Mouse (Mus musculus) limb, embryonic 12.5 days (tissue): ENCODE measurements around the gene Gm4763. TPM values are rescaled to one million over a fixed set of nuclear protein-coding genes. Genes with fewer than 3 reads are reported as not detected.
"Not testable (repeated sequence)": the region's sequence is repeated elsewhere in the genome, so short reads cannot be mapped to it uniquely, and the experiment has no call there.

Experiments used
- ATAC-seq: fragments of 200-750 bp; cut with Nextera tagmentation; 2 replicates; pipeline ENCODE4 v1.8.0; 2017; ENCODE audit warnings: low read depth, moderate TSS enrichment; ENCODE audit not compliant: insufficient number of reproducible peaks, insufficient read depth, low FRiP score, low TSS enrichment
- H3K27ac ChIP-seq: fragments of 300-500 bp; sonication (generic); 2 replicates; pipeline ENCODE4 v1.5.1; 2016; ENCODE audit warnings: mild to moderate bottlenecking, moderate library complexity
- H3K27me3 ChIP-seq: fragments of 300-500 bp; sonication (generic); 2 replicates; pipeline ENCODE4 v1.6.1; 2016; ENCODE audit warnings: mild to moderate bottlenecking, moderate library complexity
- H3K36me3 ChIP-seq: fragments of 300-500 bp; sonication (generic); 2 replicates; pipeline ENCODE4 v1.6.1; 2016; ENCODE audit warnings: mild to moderate bottlenecking, moderate library complexity
- H3K4me1 ChIP-seq: fragments of 300-500 bp; sonication (generic); replicated peaks from 2 replicates; pipeline ENCODE4 v1.6.1; 2016
- H3K4me2 ChIP-seq: fragments of 300-500 bp; sonication (generic); 2 replicates; pipeline ENCODE4 v1.6.1; 2016; ENCODE audit warnings: mild to moderate bottlenecking, moderate library complexity
- H3K4me3 ChIP-seq: fragments of 300-500 bp; sonication (generic); replicated peaks from 2 replicates; pipeline ENCODE4 v1.5.1; 2016; ENCODE audit warnings: mild to moderate bottlenecking
- H3K9ac ChIP-seq: fragments of 300-500 bp; sonication (generic); replicated peaks from 2 replicates; pipeline ENCODE4 v1.6.1; 2016; ENCODE audit warnings: mild to moderate bottlenecking, moderate library complexity
- H3K9me3 ChIP-seq: fragments of 300-500 bp; sonication (generic); 2 replicates; pipeline ENCODE4 v1.6.1; 2016; ENCODE audit warnings: mild to moderate bottlenecking, moderate library complexity
- WGBS: fragments of 180-500 bp; shearing (Covaris S2); methylation state at CpG from one replicate; pipeline ENCODE4 v1.1.7; 2016; 5-methylcytosine and 5-hydroxymethylcytosine counted together
- polyA plus RNA-seq: library from polyadenylated mRNA; unstranded; fragments of >200 nt; fragmentation: Nextera tagmentation; extraction: Ambion mirVana; gene quantifications from 2 replicates; pipeline ENCODE4 v1.2.1, GENCODE M21; 2016

Gm4763 gene
- not detected in 2 replicates for polyA plus RNA-seq

DNA sequence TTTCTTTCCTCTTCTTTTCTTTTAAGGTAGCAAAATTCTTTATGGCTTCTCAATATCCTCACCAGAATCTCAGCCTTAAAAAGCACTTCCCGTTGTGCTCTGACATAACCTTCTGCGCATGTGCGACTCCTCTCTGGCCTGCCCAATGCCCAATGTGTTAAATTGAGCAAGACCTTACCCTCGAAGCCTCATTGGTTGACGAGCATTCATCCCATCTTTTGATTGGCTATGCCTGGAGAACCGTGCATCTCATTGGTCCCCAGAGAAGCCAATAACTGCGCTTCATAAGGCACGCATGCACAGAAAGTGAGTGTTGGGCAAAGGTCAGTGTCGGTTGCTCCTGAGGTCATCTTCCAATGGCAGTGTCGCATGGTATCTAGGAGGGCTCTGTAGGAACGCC, at the start of gene Gm4763:
Gm4763 (minus strand) TSS at position 101 of the 400 bp plus-strand sequence.
- not testable (repeated sequence) for H3K36me3 ChIP-seq, ATAC-seq, H3K4me2 ChIP-seq, H3K9ac ChIP-seq, H3K4me1 ChIP-seq, H3K4me3 ChIP-seq, H3K9me3 ChIP-seq, H3K27me3 ChIP-seq, H3K27ac ChIP-seq
- WGBS: 89% methylated on average over 11 of the region's 11 CpGs

- H3K27ac ChIP-seq: no peak overlapping the region
Observed at GRCm38 (mm10) chr7:24776145-24776544, 49.4 kb upstream of the Gm4763 start.

GRCm38 (mm10) chr7:24773942-24774535, 47.3 kb upstream of the Gm4763 start:
- ATAC-seq: no peak
- Histone ChIP-seq H3K4me2 (no peak overlapping the region), H3K36me3 (no peaks in the 10 kb centered on the region), H3K4me3 (no peak overlapping the region), H3K9ac (no peak overlapping the region), H3K27ac (no peak overlapping the region), H3K9me3 (no peaks in the 10 kb centered on the region), H3K4me1 (no peaks in the 10 kb centered on the region), H3K27me3 (no peaks in the 10 kb centered on the region)
- 66% methylated on average over 3 of the region's 3 CpGs for WGBS

More at GRCm38 (mm10) chr7:24776145-24776544, 49.4 kb upstream of the Gm4763 start:
- no peaks in the 10 kb centered on the region for H3K27me3 ChIP-seq
- H3K4me1 ChIP-seq: no peaks in the 10 kb centered on the region
- no peak overlapping the region for H3K4me2 ChIP-seq
- ATAC-seq: no peak
- WGBS: 71% methylated on average over 2 of the region's 2 CpGs
- H3K9me3 ChIP-seq: no peaks in the 10 kb centered on the region
- H3K9ac ChIP-seq: no peak overlapping the region
- H3K4me3 ChIP-seq: no peak overlapping the region
- no peaks in the 10 kb centered on the region for H3K36me3 ChIP-seq

DNA sequence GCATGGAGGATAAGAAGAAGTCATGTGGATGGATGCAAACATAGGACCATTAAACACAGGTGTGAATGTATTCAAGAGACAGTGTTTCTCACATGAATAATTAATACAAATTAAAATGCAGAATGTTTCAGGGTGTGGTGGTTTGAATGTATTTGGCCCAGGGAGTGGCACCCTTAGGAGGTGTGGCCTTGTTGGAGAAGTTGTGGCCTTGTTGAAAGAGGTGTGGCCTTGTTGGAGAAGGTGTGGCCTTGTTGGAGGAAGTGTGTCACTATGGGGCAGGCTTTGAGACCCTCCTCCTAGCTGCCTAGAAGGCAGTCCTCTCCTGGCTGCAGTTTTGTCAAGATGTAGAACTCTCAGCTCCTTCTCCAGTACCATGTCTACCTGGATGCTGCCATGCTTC, 44.7 kb upstream of the Gm4763 start:
- Histone ChIP-seq H3K9ac (no peak overlapping the region), H3K4me3 (no peak overlapping the region), H3K9me3 (no peaks in the 10 kb centered on the region), H3K4me1 (no peaks in the 10 kb centered on the region), H3K36me3 (no peaks in the 10 kb centered on the region), H3K4me2 (no peak overlapping the region), H3K27me3 (no peaks in the 10 kb centered on the region), H3K27ac (no peak overlapping the region)
- ATAC-seq: no peak

DNA sequence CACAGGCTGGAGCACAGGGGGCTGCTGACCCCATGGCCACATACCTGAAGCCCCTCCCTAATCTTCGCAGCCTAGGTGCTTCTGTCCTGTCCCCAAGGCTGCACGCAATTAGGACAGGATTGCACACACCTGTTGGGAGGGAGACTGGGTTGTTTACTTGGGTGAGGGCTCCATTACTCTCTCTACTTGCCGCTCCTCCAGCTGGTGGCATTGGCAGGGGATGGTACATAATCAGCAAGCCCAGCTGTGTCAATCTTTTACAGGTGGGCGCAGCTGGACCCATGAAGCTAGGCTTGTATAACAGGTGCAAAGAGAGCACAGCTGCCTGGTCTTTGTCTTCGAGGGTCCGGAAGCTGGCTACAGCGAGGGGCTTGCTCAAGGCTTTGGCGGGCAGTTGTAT, 35.9 kb upstream of the Gm4763 start:
- H3K27me3 ChIP-seq: no peaks in the 10 kb centered on the region
- 86% methylated on average over 8 of the region's 8 CpGs for WGBS
- H3K9me3 ChIP-seq: no peaks in the 10 kb centered on the region
- no peak overlapping the region for H3K27ac ChIP-seq
- ATAC-seq: no peak
- no peak overlapping the region for H3K4me2 ChIP-seq
- H3K9ac ChIP-seq: no peak overlapping the region
- no peaks in the 10 kb centered on the region for H3K36me3 ChIP-seq
- H3K4me1 ChIP-seq: no peaks in the 10 kb centered on the region
- H3K4me3 ChIP-seq: no peak overlapping the region

DNA sequence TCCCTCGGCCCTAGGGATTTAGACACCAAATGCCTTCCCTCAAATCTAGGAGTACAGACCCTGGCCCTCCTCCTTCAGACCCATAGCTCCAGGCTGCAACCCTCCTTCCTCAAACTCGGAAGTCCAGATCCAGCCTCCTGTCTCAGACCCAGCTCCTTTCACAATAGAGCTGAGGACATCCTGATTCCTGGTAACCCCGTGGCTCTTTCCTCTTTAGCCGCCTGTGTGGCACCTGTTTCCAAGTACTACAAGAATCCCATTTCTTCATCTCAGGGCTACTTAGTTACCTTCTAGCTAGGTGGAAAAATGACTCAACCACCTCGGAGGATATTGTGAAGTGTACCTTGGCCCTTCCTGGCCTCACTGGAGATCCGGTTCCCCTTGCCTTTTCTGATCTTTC, 34.5 kb upstream of the Gm4763 start:
- H3K36me3 ChIP-seq: no peaks in the 10 kb centered on the region
- H3K4me1 ChIP-seq: no peaks in the 10 kb centered on the region
- no peaks in the 10 kb centered on the region for H3K27me3 ChIP-seq
- ATAC-seq: no peak
- H3K9ac ChIP-seq: no peak overlapping the region
- no peaks in the 10 kb centered on the region for H3K9me3 ChIP-seq
- no peak overlapping the region for H3K4me2 ChIP-seq
- H3K27ac ChIP-seq: no peak overlapping the region
- H3K4me3 ChIP-seq: no peak overlapping the region
- 80% methylated on average over 6 of the region's 6 CpGs for WGBS

GRCm38 (mm10) chr7:24760211-24760610, 33.5 kb upstream of the Gm4763 start, which contains the start of gene Cd177:
Cd177 (minus strand) TSS chr7:24760311.
- Histone ChIP-seq H3K4me2 (no peak within 1 kb of the TSS), H3K27ac (no peak within 1 kb of the TSS), H3K9ac (no peak within 1 kb of the TSS), H3K9me3 (no peaks in the 10 kb centered on the region), H3K4me1 (no peaks in the 10 kb centered on the region), H3K36me3 (no peaks in the 10 kb centered on the region), H3K27me3 (no peaks in the 10 kb centered on the region), H3K4me3 (no peak within 1 kb of the TSS)
- no peak for ATAC-seq
- 73% methylated on average over 6 of the region's 6 CpGs for WGBS

- H3K9me3 ChIP-seq: no peaks in the 10 kb centered on the region
- no peak overlapping the region for H3K9ac ChIP-seq
- no peak for ATAC-seq
- no peaks in the 10 kb centered on the region for H3K27me3 ChIP-seq
- no peak overlapping the region for H3K4me2 ChIP-seq
- no peak overlapping the region for H3K27ac ChIP-seq
- H3K36me3 ChIP-seq: no peaks in the 10 kb centered on the region
- H3K4me3 ChIP-seq: no peak overlapping the region
- WGBS: 88% methylated on average over 1 of the region's 1 CpGs
- no peaks in the 10 kb centered on the region for H3K4me1 ChIP-seq
Observed at GRCm38 (mm10) chr7:24758520-24758919, 31.8 kb upstream of the Gm4763 start.

GRCm38 (mm10) chr7:24753476-24753875, 26.8 kb upstream of the Gm4763 start:
- no peak overlapping the region for H3K9ac ChIP-seq
- no peak overlapping the region for H3K27ac ChIP-seq
- WGBS: 82% methylated on average over 5 of the region's 5 CpGs

GRCm38 (mm10) chr7:24751610-24752009, 24.9 kb upstream of the Gm4763 start:
- H3K27me3 ChIP-seq: no peaks in the 10 kb centered on the region
- no peaks in the 10 kb centered on the region for H3K36me3 ChIP-seq
- ATAC-seq: no peak
- no peak overlapping the region for H3K27ac ChIP-seq
- 72% methylated on average over 2 of the region's 2 CpGs for WGBS
- no peaks in the 10 kb centered on the region for H3K4me1 ChIP-seq
- no peak overlapping the region for H3K4me2 ChIP-seq
- H3K9me3 ChIP-seq: no peaks in the 10 kb centered on the region
- H3K4me3 ChIP-seq: no peak overlapping the region
- no peak overlapping the region for H3K9ac ChIP-seq

More at GRCm38 (mm10) chr7:24753476-24753875, 26.8 kb upstream of the Gm4763 start:
- ATAC-seq: no peak
- Histone ChIP-seq H3K4me2 (no peak overlapping the region), H3K36me3 (no peaks in the 10 kb centered on the region), H3K9me3 (no peaks in the 10 kb centered on the region), H3K27me3 (no peaks in the 10 kb centered on the region), H3K4me3 (no peak overlapping the region), H3K4me1 (no peaks in the 10 kb centered on the region)

DNA sequence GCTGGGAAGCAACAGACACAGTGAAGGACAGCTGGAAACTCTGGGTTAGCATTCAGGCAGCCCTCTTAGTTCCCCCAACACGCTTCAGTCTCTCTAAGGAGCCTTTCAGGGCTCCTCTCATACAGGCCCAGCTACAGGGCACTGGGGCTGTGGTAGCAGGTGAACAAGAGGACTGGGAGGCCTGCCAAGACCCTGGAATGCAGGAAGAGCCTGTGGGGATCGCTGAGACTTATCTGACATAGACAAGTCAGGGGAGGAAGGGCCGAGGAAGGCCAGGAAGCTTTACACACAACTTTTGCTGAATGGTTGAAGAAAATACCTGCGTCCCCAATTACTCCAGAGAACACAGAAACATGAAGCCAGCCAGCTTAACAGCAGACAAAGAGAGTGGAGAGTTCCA, 24.0 kb upstream of the Gm4763 start:
- no peak overlapping the region for H3K4me3 ChIP-seq
- no peaks in the 10 kb centered on the region for H3K4me1 ChIP-seq
- no peak overlapping the region for H3K4me2 ChIP-seq
- H3K27ac ChIP-seq: no peak overlapping the region
- WGBS: 69% methylated on average over 4 of the region's 4 CpGs
- H3K27me3 ChIP-seq: no peaks in the 10 kb centered on the region
- H3K36me3 ChIP-seq: no peaks in the 10 kb centered on the region
- no peaks in the 10 kb centered on the region for H3K9me3 ChIP-seq
- no peak for ATAC-seq
- no peak overlapping the region for H3K9ac ChIP-seq
